Mouse (Mus musculus): ENCODE measurements at regions not wholly inside any gene's neighbourhood (a gene's known extent, or its start where the extent isn't known, plus 50 kb on each side); places are given as distances from the start of the nearest gene placed in this dataset.

DNA sequence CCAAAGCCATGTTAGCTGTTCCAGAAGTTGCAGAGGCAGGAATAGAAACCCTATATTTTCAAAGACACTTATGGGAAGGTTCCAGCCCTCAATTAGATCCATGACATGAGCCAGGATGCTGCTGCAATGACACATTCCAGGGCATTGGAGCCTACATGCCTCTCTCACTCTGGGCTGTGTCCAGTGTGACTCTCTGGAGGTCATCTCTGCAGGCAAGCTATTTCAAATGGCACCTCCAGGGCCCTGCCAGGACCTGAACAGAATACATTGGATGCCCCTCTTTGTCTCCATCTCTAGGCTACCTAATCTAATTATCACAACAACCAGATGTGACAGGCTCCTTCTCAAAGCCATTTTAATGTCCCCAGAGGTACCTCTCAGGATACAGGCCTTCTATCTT lies 1478.7 kb upstream of the Gm6569 start:
- no peak for ATAC-seq (ENCODE audit: low FRiP score, low read depth)
- H3K27ac ChIP-seq (replicated peaks; ENCODE audit: low read depth, low read length): no peak overlapping the region
- no peaks in the 10 kb centered on the region for H3K4me1 ChIP-seq (ENCODE audit: control insufficient read depth, insufficient read depth, low read length)
- H3K36me3 ChIP-seq (ENCODE audit: control insufficient read depth, insufficient read depth, low read length): no peaks in the 10 kb centered on the region
- DNase-seq (ENCODE audit: low spot score): no peak
- no peak overlapping the region for H3K4me3 ChIP-seq (replicated peaks; ENCODE audit: low read length)
- H3K27me3 ChIP-seq (ENCODE audit: control insufficient read depth, insufficient read depth, low read length): no peaks in the 10 kb centered on the region
- no peak overlapping the region for H3K9ac ChIP-seq (ENCODE audit: low read depth, low read length, severe bottlenecking)
- H3K4me2 ChIP-seq (replicated peaks; ENCODE audit: low read depth, low read length, severe bottlenecking): no peak overlapping the region
- H3K9me3 ChIP-seq (ENCODE audit: control insufficient read depth, low read length): no peaks in the 10 kb centered on the region
- TF ChIP-seq POLR2A (IDR thresholded peaks at IDR 0.05; ENCODE audit: borderline replicate concordance, extremely low read depth, insufficient read depth, insufficient read length): no peak

DNA sequence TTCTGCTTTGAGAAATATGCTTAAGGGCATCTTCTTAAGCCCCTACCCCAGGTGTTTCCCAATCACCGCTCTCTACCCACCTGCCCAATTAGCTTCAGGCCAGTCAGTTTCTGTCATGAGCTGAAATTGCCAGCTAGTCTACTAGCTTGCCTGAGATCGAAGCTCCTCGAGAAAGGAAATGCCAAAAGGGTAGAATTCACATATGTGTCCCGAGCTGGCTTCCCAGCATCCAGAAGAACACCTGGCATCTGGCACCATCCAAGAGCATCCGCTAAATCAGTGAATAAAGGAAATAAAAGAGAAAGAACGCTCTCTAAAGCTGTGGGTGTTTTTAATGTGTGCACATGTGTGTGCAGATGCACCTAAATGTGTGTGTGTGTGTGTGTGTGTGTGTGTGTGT lies 1474.7 kb upstream of the Gm6569 start:
- DNase-seq (ENCODE audit: low spot score) (no peak), ATAC-seq (ENCODE audit: low FRiP score, low read depth) (no peak)
- 80% methylated on average over 6 of the region's 6 CpGs for WGBS
- H3K9me3 ChIP-seq (ENCODE audit: control insufficient read depth, low read length): no peaks in the 10 kb centered on the region
- no peak overlapping the region for H3K4me3 ChIP-seq (replicated peaks; ENCODE audit: low read length)
- no peak overlapping the region for H3K4me2 ChIP-seq (replicated peaks; ENCODE audit: low read depth, low read length, severe bottlenecking)
- no peak for TF ChIP-seq POLR2A (IDR thresholded peaks at IDR 0.05; ENCODE audit: borderline replicate concordance, extremely low read depth, insufficient read depth, insufficient read length)
- H3K4me1 ChIP-seq (ENCODE audit: control insufficient read depth, insufficient read depth, low read length): no peaks in the 10 kb centered on the region
- no peaks in the 10 kb centered on the region for H3K27me3 ChIP-seq (ENCODE audit: control insufficient read depth, insufficient read depth, low read length)
- no peak overlapping the region for H3K9ac ChIP-seq (ENCODE audit: low read depth, low read length, severe bottlenecking)
- no peaks in the 10 kb centered on the region for H3K36me3 ChIP-seq (ENCODE audit: control insufficient read depth, insufficient read depth, low read length)
- no peak overlapping the region for H3K27ac ChIP-seq (replicated peaks; ENCODE audit: low read depth, low read length)

DNA sequence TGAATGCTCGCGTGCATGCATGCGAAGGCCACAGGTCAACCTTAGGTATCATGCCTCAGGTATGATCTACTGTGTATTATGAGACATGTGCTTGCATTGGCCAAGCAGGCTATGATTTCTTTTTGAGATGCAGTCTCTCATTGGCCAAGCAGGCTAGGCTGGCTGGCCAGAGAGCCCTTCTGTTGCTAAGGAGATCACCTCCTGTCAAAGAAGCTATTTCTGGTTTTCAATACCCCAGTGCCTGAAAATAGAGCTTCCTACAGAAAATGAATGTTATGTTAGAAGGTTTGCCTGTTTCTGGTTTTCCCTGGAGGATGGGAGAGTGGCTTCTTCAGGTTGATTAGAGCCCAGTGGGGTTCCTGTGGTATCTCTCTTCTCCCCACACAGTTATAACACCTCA lies 1474.3 kb upstream of the Gm6569 start:
- Histone ChIP-seq H3K4me2 (replicated peaks; ENCODE audit: low read depth, low read length, severe bottlenecking) (no peak overlapping the region), H3K27me3 (ENCODE audit: control insufficient read depth, insufficient read depth, low read length) (no peaks in the 10 kb centered on the region), H3K9me3 (ENCODE audit: control insufficient read depth, low read length) (no peaks in the 10 kb centered on the region), H3K9ac (ENCODE audit: low read depth, low read length, severe bottlenecking) (no peak overlapping the region), H3K4me1 (ENCODE audit: control insufficient read depth, insufficient read depth, low read length) (no peaks in the 10 kb centered on the region), H3K27ac (replicated peaks; ENCODE audit: low read depth, low read length) (no peak overlapping the region), H3K36me3 (ENCODE audit: control insufficient read depth, insufficient read depth, low read length) (no peaks in the 10 kb centered on the region), H3K4me3 (replicated peaks; ENCODE audit: low read length) (no peak overlapping the region)
- DNase-seq (ENCODE audit: low spot score): no peak
- no peak for TF ChIP-seq POLR2A (IDR thresholded peaks at IDR 0.05; ENCODE audit: borderline replicate concordance, extremely low read depth, insufficient read depth, insufficient read length)
- ATAC-seq (ENCODE audit: low FRiP score, low read depth): no peak
- whole genome bisulfite sequencing: 84% methylated on average over 3 of the region's 3 CpGs

DNA sequence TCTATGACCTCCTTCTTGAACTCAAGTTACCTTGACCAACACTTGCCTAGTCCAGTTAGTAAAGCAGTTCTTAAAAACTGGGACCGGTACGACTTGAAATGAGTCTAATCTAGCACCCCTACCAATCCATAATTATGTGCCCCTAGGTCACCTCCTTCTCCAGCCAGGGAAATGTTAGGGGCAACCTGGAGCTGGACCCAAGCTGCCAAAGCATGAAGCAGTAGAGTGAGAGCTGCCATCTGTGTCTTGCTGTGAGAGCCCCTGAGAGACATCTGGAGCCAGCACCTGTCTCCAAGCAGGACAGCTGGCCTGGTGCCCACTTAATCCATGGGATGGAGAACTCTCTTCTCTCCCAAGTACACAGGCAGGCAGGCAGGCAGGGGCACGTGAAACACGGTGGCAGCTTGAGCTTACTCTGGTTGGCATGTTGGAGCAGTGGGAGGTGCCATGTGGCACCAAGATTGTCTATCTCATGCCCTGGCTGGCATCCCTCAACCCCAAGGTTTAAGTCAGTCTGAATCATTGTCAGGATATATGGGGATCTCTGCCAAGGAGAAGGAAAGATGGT lies 1473.8 kb upstream of the Gm6569 start:
- Histone ChIP-seq H3K4me3 (replicated peaks; ENCODE audit: low read length) (no peak overlapping the region), H3K27ac (replicated peaks; ENCODE audit: low read depth, low read length) (no peak overlapping the region), H3K27me3 (ENCODE audit: control insufficient read depth, insufficient read depth, low read length) (no peaks in the 10 kb centered on the region), H3K9me3 (ENCODE audit: control insufficient read depth, low read length) (no peaks in the 10 kb centered on the region), H3K9ac (ENCODE audit: low read depth, low read length, severe bottlenecking) (no peak overlapping the region), H3K4me2 (replicated peaks; ENCODE audit: low read depth, low read length, severe bottlenecking) (no peak overlapping the region), H3K4me1 (ENCODE audit: control insufficient read depth, insufficient read depth, low read length) (no peaks in the 10 kb centered on the region), H3K36me3 (ENCODE audit: control insufficient read depth, insufficient read depth, low read length) (no peaks in the 10 kb centered on the region)
- ATAC-seq (ENCODE audit: low FRiP score, low read depth): no peak
- 82% methylated on average over 4 of the region's 4 CpGs for WGBS
- TF ChIP-seq POLR2A (IDR thresholded peaks at IDR 0.05; ENCODE audit: borderline replicate concordance, extremely low read depth, insufficient read depth, insufficient read length): no peak
- DNase-seq (ENCODE audit: low spot score): no peak

DNA sequence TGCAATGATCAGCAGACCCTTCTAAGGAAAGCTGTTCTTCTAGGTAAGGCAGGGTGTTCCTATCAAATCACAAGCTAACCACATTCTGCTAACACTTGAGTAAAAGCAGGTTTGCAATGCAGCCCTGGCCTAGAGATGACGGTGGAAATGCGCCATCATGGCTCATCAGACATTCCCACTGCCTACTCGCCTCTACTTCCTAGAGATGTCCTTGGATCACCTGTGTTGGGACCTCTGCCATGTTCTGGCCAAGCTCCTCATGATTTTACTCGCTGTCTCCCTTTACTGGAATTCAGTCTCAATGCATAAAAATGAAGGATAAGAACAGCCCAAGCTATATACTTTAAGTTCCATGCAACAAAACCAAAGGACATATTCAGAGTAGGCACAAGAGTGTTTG lies 1461.3 kb upstream of the Gm6569 start:
- no peak for DNase-seq (ENCODE audit: low spot score)
- H3K4me2 ChIP-seq (replicated peaks; ENCODE audit: low read depth, low read length, severe bottlenecking): no peak overlapping the region
- no peaks in the 10 kb centered on the region for H3K27me3 ChIP-seq (ENCODE audit: control insufficient read depth, insufficient read depth, low read length)
- H3K9ac ChIP-seq (ENCODE audit: low read depth, low read length, severe bottlenecking): no peak overlapping the region
- H3K9me3 ChIP-seq (ENCODE audit: control insufficient read depth, low read length): no peaks in the 10 kb centered on the region
- ATAC-seq (ENCODE audit: low FRiP score, low read depth): no peak
- H3K4me1 ChIP-seq (ENCODE audit: control insufficient read depth, insufficient read depth, low read length): no peaks in the 10 kb centered on the region
- WGBS: 91% methylated on average over 4 of the region's 4 CpGs
- H3K4me3 ChIP-seq (replicated peaks; ENCODE audit: low read length): no peak overlapping the region
- no peak for TF ChIP-seq POLR2A (IDR thresholded peaks at IDR 0.05; ENCODE audit: borderline replicate concordance, extremely low read depth, insufficient read depth, insufficient read length)
- no peaks in the 10 kb centered on the region for H3K36me3 ChIP-seq (ENCODE audit: control insufficient read depth, insufficient read depth, low read length)
- no peak overlapping the region for H3K27ac ChIP-seq (replicated peaks; ENCODE audit: low read depth, low read length)

DNA sequence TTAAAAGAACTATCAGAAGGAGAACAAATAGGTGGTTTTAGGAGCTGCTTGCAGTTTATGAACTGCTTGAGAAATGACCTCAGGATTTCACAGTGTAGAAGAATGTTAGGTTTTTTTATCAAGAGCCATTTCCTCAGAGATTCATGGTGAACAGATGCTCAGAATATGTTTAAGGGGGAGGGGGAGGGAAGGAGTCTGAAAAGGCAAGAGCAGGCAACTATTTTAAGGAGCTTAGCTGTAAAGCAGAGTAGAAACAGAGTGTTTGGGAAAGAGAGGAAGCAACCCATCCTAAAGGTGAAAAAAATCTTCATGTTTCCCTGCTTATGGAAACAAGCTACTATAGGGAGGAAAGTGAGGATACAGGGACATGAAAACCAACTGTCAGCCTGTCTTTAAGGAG lies 1457.2 kb upstream of the Gm6569 start:
- no peak overlapping the region for H3K9ac ChIP-seq (ENCODE audit: low read depth, low read length, severe bottlenecking)
- no peaks in the 10 kb centered on the region for H3K36me3 ChIP-seq (ENCODE audit: control insufficient read depth, insufficient read depth, low read length)
- no peaks in the 10 kb centered on the region for H3K9me3 ChIP-seq (ENCODE audit: control insufficient read depth, low read length)
- no peaks in the 10 kb centered on the region for H3K4me1 ChIP-seq (ENCODE audit: control insufficient read depth, insufficient read depth, low read length)
- no peak for ATAC-seq (ENCODE audit: low FRiP score, low read depth)
- no peak for DNase-seq (ENCODE audit: low spot score)
- no peak for TF ChIP-seq POLR2A (IDR thresholded peaks at IDR 0.05; ENCODE audit: borderline replicate concordance, extremely low read depth, insufficient read depth, insufficient read length)
- H3K27me3 ChIP-seq (ENCODE audit: control insufficient read depth, insufficient read depth, low read length): no peaks in the 10 kb centered on the region
- H3K4me3 ChIP-seq (replicated peaks; ENCODE audit: low read length): no peak overlapping the region
- H3K4me2 ChIP-seq (replicated peaks; ENCODE audit: low read depth, low read length, severe bottlenecking): no peak overlapping the region
- no peak overlapping the region for H3K27ac ChIP-seq (replicated peaks; ENCODE audit: low read depth, low read length)
